Mouse (Mus musculus) gastrocnemius, adult 8-10 months (tissue): Measurements from ENCODE around the gene Arhgef3. TPM values are rescaled to one million over a fixed set of nuclear protein-coding genes. Genes with fewer than 3 reads are reported as not detected.
A peak's percentile ranks its signal among the peaks of the same experiment; 100 is the strongest.

ENCODE experiments used
- DNase-seq, 2 experiments: peaks; one replicate each; pipeline ENCODE4 v3.0.0; 2022; ENCODE audit warnings: low spot score in 2 of 2
- total RNA-seq, 4 experiments: library from RNA; stranded (reverse); gene quantifications; 2 replicates each; pipeline ENCODE4 v1.2.4; 2022

The Arhgef3 gene
- total RNA-seq, 4 experiments from 2014 or later: 9.4 to 30.0 (median 18.7) TPM

DNA sequence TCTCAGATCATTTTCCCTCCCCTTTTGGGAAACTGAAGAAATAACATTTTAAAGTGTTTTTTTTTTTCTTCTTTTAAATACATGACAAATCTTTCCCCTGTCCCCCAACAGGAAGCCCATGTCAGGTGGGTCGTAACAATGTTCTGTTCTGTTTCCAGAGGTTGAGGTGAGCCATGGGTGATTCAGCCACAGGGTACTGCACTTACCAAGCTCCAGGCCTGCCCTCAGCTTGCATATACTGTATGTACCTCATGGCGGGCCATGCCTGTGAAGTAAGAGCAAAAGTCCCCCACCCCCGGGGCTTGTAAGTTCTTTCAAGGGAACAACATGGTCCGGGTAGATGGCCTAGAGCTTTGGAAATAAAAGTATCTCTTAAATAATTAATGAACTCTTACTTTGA, 188.6 kb downstream of the Arhgef3 start:
- no peak for DNase-seq

DNA sequence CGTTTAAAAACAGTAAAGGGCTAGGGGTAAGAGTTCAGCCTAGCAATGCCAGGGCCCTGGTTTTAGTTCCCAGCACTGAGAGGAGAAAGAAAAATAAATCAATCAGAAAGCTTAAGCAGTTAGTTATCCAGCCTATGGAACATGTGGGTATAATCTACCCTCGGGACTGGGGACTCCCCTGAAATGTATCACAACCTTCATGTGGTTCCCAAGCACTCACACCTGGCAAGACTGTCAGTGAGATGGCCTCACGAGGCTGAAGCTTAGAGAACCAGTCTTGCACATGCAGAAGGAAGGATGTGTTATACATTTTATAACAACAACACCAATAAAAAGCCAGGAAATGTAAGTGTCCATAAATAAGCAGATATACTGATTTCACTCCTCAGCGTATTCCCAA, 189.7 kb downstream of the Arhgef3 start:
- no peak for DNase-seq

DNA sequence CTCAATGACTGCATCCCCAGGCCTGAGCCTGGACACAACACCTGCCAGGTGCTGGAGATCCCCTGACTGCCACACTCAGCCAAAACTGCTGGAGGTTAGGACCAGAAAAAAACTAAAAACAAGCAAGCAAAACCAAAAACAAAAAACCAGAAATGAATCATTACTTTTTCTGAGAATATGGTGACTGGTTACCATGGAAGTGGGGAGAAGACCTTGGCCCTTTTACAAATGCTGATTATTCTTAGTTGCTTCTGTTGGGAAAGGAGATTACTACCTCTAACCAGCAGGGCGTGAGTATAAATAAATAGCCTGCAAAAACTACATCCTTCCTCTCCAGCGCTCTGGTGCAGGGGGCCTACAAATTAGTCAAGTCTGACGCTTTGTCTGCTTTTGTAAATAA, 194.1 kb downstream of the Arhgef3 start:
- DNase-seq: no peak

DNA sequence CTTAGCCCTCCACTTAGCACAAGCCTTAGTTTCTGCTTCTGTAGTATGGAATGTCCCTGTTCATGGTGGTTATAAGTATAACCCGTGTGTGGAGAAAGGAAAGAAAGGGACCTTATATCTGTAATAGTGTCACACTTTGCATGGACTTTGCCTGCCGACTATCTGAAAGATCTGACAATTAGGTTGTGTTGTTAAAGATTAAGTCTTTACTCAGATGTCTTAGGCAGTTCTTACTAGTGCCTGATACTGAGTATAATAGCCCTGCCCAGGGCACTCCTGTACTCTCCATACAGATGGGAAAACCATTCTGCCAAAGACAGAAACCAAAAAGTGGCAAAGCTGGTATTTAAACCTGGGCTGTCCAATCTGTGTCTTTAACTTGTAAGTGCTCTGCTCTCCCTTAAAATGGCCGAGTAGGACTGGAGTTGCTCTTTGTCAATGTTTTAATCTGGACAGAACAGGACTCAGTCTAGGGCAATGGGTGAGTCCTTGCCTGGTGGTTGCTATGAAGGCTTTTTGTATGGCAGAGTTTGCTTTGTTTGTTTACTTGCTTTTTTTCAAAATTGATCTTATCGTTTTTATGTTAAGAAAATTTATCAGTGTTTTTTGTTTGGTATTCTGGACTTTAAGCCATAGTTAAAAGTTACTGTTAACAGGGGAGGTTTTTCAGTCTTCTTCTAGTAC, 196.0 kb downstream of the Arhgef3 start:
- DNase-seq: no peak

DNA sequence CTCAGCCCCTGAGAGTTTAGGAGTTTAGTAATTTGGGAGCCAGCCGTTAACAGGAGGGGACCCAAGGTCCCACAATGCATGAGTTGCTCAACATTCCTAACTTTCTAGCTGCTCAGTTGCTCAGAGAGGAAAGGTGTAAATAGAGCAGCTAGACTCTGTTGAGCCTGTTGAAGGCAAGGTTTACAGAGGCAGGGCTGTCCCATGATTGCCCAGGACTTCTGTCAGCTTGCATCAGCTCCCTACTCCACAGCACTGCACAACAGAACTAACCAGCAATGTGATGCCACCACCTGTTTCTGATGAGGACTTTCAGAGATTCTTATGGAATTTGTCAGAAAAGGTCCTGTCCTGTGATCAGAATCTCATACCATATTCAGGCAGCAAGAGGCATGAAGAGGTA, 197.7 kb downstream of the Arhgef3 start:
- DNase-seq: no peak

DNA sequence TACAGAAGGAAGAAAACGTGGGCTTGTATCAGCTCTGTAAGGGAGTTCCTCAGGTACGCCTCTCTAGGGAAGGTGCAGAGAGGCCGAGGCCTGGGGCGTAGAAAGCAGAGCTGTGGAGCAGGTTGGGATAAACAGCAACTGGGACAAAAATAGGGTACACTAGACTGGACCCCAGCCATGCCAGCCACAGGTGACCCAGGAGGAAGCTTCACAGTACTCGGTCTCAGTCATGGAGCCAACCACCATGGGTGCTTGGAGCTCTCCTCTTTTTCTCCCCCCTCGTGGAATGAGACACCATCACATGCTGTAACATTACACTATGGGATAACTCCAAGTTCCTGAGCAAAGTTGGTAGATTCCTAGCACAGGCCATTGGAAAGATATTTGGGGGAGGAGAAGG, 201.0 kb downstream of the Arhgef3 start:
- no peak for DNase-seq

DNA sequence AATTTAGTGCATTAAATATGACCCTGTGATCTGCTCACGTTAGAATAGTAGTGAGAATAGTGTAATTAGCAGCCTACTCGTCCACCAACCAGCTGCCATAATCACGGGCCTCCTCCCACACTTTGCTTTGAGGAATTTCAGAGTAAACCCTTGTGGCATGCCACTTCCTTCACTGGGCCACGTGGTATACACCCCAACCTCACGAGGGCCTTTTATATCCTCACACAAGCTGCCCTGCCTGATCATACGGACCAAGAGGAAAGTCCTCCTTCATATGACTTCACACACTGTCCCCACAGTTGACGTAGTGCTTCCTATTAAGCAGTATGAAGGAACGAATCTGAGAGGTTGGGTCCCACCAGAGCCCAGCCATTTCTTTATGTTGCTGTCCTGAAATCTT, 202.4 kb downstream of the Arhgef3 start:
- no peak for DNase-seq

DNA sequence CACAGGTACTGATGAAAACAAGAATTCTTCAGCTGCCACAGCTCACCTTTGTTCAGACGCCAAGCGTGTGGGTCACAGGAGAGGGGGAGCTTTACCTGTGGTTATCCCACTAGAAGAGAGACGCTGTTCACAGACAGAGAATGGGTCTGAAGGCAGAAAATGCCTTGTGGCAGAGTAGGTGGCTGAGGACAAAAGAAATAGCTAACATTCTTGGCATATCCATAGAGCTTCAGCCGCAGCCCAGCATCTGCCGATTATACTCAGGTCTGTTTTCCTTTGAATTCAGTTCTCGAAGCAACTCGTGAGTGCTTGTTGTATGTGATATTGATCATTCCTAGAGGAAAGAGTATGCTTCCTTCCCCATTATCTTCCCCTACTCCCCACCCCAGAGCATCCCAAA, 204.7 kb downstream of the Arhgef3 start:
- DNase-seq: no peak

DNA sequence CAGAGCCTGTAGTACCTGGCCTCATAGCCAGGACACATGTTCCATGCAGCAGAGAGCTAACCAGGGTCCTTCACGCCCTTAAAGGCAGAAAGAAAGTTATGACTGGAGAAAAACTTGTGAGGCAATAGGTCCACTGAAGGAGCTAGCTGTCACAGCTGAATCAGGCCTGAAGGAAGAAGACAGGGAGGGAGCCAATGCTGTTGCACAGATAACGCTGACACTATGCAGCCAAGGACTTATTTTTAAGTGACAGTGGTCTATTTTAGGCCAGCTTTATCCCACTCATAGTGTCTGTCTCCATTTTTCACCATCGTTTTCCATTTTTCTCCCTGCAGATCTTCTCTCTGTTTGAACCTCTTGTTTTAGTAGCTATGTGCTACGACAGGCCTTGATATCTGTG, 207.3 kb downstream of the Arhgef3 start:
- DNase-seq: no peak

DNA sequence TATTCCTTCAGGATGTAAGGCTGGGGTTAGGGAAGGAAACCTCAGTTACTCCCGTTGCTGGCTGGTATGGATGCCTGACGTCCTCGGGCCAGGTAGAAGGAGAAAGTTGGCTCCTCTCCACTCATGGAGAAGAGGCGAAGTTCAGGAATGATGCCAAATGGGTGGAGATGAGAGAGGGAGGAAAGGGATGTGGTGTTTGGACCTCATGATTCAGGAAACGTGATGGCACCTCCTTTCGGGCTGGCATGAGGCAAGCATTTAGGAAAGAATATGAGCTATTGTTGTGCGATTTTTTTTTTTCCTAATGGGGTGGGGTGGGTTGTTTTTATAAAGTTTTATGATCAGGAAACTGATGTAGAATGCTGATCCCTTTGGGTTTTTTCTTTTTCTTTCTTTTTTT, 210.0 kb downstream of the Arhgef3 start:
- no peak for DNase-seq

DNA sequence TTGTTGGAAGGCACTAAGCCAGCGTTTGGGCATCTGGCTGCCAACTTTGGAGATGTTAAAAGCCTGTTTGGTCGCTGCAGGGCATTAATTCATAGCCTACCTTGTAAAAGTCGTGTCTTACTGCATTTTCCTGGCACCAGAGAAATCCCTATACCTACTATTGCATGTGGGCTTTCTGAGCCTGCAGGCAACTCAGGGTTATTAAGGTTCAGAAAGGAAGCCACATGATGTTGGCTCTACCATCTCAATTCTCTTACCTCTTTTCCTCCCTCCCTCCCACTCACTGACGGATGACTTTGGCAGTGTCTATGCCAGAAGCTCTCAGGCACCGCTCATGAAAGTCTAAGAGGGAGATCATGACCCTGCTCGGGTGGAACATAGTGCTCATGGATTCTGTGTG, 210.8 kb downstream of the Arhgef3 start:
- no peak for DNase-seq

DNA sequence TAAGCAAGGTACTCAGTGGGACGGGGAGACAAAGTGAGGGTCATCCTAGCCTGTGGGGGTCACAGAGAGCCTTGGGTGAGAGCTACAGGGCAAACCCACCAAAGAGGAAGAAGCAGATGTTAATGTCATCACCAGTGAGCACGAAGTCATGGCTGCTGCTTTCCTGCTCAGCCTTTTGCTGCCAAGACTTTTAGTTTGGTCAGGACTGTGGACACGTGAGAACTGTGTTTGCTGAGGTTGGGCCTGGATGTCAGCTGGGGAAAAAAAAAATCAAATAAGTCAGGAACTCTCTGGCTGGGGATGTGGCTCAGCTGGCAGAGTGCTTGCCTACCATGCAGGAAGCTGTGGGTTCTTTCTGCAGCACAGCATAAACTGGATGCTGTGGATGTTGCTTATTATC, 213.2 kb downstream of the Arhgef3 start:
- DNase-seq: no peak

DNA sequence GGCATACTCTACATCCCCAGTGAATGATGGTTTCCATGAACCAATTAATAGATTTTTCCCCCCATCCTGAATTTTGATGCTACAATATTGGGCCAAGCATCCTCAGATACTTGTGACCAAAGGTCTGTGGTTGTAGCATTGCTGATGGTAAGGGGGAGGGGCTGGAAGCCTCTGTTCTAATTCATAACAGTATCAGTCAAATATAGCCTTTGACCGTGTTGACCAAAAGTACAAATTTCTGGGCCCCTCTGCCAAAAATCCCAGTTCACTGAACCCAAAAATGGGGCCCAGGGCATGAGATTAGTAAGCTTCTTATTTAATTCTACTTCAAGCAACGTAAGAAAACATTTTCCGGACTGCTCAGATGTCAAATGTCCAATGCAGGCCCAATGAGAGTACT, 214.3 kb downstream of the Arhgef3 start:
- DNase-seq: no peak

DNA sequence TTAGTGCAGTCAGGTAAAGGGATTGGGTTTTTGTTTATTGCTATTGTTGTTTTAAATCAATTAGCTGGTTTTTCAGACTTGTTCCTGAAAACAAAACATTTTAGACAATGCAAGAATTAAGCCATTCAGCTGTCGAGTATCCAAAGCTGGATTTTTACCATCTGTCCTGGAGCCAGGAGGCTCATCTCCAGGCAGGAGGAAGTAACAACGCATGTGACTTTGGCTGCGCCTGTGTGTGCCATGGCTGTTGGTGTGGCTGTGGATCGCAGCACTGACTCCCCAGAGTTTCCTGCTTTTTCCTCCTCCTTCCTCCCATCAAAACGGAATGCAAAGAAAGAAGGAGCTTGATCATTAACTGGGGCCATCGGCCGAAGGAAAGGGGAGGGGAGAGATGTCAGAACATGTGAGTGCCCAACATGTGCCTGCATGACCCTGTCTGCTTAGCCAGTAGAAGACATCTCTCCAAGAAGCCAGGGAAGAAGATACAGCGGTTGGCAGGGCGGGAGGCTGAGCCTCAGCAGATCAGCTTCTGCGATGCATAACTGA, 216.9 kb downstream of the Arhgef3 start:
- no peak for DNase-seq

DNA sequence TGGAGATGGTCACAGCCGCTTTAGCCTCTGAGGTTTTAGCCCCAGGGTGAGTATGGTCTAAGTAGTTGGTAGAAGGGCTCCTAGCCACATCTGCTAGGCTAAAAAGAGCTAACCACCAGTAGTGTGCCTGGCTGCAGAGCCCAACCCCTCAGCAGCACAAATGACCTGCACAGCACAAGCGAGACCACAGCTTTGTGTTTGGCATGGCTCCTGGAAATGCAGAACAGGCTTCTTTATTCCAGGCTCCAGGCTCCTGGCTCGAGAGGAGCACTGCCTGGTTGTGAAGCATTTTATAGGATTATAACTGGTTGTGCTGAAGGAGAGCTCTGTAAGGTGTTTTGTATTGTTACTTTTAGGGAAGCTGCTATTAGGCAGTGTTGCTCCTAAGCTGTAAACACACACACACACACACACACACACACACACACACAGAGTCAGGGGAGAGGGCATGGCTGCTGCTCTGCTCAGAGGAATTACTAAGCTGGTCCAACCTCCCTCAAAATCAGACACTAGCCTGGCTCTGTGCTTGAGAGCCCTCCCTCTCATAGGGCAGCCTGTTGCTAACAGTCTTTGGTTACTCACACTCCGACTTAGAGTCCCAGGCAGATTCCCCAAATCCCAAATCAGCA, 217.8 kb downstream of the Arhgef3 start:
- no peak for DNase-seq

DNA sequence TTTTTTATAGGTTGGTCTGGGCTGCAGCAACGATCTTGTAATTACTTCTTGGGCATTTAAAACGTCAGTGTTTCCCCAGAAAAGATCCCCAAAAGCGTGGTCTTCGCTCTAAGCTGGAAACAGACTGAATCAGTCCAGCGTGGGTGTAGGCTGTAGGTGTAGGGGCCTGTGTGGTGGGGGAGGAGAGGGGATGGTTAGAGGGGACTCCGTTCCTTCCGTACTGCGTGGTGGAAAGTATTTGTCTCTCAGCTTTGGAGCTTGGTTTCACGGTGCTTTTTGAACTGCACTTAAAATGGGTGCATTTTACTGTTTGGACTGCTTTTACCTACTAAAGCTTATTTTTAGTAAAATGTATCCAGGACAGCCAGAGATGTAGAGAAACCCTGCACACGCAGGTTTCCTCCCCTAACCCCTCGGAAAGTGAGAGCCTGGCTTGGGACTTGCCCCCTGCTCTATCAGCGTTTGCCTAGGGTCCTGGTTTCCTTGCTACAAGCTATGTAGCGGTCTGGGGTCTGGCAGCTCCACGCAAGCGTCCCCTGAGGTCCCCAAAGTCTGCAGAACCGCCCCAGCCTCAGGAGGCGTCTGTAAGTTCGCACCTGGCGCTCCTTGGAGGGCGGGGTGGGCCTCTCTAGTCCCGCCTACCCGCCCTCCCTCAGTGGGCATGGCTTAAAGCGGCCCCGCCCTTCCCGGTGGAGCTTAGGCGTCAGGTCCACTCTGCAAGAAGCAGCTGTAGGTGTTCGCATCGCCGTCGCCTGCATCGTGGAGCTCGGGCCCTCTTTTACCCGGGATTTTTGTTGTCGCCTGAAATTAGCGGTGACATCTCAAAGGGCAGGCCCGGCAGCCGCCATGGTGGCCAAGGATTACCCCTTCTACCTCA, 220.9 kb downstream of the Arhgef3 start:
- DNase-seq: peak; percentile 74 to 75

DNA sequence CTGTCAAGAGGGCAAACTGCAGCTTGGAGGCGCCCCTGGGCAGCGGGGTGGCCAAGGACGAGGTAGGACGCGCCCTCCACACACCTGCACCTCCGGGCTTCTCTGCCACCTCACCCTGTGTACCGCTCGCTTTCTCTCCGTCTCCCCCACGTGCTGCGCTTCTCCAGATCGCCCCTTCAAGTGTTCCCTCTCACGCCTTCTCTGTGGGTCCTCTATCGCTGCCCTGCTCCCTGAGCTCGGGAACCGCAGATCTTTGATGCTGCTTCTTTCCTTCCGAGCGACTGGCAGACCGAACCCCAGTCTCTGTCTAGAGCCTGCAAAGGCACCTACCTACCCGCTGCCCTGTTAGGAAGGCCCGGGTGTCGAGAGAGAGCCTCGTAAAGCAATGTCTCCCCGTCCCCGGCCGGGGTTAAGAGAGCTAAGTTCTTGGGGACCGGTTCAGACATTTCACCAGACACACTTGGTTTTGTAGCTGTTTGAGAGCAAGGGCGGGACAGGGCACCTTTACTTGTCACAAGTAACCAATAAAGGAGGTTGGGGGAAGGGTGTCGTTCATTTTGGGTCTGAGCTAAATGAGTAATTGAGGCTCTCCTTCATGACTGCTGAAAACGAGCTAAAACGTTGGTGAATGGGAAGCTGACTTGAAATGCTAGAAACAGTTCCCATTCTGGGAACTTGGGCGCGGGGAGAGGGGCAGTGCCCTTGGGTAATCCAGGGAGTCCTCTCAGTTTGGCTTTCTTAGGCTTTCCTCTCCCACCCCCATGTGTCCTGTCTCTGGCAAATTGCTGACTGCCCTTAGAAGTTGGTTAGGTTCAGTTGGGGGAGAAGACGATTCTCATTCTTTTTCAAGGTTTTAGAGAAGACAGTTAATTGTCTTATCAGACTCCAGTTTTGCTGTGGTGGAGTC, 221.8 kb downstream of the Arhgef3 start:
- DNase-seq: no peak

DNA sequence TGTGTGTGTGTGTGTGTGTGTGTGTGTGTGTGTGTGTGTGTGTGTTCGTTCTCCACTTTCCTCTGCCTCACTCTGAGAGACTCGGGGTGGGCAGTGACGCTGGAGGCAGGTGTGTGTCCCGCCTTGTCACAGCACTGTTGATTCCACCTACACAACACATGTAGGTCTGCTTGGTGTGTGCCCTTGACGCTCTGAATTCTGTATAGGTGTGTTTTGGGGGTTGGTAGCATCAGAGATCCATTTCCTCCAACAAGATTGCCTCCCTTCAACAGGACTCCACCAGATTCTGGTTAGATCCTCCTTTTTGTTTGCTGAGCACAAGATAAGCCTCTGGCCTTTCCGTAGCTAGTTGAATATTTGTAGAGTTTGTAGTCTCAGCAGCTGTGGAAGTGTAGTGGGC, 222.5 kb downstream of the Arhgef3 start:
- DNase-seq: no peak

DNA sequence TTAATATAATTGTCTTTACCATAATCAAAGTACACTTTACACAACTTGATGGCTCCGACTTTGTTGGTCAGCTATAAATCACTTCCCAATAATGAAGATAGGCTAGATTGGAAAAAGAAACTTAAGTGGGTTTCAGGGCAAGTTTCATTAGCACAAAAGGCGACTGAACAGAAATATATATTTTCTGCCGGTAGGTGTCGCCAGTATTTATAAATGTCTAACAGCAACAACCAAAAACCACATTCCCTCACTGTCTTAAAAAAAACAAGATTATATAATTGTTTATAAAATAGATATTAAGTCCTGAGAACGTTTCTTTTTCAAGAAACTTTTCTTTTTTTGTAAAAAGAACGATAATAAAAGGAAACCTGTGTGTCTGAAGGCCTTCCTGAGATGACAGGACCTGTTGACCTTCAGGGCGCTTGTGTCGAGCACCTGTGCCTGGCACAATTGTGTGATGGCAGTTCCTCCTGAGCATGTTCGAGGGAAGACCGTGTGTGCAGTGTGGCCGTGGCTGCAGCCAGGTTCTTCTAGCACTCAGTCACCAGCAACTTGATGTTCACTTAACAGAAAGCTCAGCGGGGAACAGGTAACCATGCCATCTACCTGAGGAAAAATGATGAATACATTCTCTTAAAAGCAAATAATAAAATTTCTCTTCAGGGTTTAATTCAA, 223.5 kb downstream of the Arhgef3 start:
- no peak for DNase-seq

DNA sequence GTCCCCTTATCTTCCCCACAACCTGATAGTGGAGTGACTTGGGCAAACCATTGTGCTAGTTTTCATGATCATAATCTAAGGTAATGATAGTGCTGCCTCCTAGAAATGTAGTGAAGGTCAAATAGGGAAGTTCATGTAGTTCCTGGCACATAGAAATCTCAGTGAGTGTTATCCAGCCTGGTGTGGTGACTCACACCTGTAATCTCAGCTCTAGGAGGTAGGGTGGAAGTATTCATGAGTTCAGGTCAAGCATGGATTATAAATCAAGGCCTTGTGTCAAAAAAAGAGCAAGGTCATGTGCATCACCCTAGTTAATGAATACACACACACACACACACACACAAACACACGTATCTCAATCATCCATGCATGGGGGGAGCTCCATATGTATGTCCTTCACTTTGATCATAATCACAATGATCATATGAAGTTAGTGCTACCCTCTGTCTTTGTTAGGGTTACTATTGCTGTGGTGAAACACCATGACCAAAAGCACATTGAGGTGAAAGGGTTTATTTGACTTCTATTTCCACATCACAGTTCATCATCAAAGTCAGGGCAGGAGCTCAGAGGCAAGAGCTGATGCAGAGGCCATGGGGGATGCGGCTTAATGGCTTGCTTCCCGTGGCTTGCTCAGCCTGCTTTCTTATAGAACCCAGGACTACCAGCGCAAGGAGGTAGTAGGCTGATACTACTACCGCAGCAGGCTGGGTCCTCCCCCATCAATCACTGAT, 226.2 kb downstream of the Arhgef3 start:
- DNase-seq: no peak
